Mouse (Mus musculus) hindlimb bud, embryonic 11.5 days (tissue): ENCODE measurements around the gene Rimbp2.
"Not testable (repeated sequence)": the region's sequence is repeated elsewhere in the genome, so short reads cannot be mapped to it uniquely, and the experiment has no call there.

Experiments used
- DNase-seq: peaks from one replicate; pipeline ENCODE4 v3.0.0-alpha.2; 2012; ENCODE audit warnings: low read depth, low spot score; ENCODE audit errors: extremely low spot score

The Rimbp2 gene

DNA sequence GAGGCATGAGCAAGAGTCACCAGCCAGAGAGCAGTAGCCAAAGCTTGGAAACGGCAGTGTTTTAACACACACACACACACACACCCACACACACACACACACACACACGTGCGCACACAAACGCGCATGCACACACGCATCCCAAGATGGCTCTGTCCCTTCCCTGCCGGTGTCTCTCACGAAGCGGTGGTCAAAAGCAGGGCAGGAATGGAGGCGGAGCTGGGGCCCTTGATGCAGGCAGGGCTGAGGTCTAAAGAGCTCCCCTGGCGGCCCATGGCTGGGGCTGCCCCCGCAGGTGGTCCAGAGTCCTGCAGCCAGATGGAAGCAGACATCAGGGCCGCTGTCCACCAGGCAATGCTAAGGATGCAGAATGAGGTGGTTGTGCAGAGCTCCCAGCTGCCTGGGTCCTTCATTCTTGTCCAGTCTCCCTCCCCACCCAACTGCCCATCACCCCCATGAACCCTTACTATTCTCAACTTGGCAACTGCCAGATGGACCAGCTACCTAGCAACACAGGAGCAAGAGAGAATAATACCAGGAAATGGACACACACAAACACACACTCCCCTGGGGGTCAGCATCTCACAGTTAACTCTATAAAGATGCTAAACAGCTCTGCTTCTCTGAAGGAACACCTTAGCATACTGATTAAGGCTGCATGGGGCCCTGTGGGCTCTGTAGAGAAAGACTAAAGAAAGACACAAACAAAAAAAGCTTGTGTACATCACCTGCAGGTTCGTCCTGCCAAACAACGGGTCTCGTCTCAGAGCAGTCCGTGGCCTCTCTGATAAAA, at the start of gene Rimbp2:
Rimbp2 (minus strand) TSS at position 209 of the 793 bp plus-strand sequence.
- no peak for DNase-seq

DNA sequence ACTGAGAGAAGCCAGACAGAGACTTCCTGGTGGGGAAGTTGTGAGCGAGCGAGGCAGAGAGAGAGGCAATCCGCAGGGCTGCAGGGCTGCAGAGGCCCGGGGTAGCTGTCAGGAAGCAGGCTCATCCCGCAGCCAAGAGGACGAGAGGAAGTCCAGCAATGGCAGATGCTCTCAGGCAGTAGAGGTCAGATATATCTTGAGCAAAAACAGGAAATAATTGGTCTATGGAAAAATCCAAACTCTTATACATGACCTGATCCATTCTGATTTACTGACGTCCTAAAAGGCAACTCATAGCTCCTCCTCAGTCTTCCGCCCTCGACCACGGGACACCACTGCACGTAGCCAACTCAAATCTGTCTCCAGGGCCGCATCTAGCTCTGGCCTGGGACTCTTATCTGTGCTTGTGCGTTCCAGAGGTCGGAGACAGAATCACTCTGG, 49.3 kb upstream of the Rimbp2 start:
- DNase-seq: no peak

DNA sequence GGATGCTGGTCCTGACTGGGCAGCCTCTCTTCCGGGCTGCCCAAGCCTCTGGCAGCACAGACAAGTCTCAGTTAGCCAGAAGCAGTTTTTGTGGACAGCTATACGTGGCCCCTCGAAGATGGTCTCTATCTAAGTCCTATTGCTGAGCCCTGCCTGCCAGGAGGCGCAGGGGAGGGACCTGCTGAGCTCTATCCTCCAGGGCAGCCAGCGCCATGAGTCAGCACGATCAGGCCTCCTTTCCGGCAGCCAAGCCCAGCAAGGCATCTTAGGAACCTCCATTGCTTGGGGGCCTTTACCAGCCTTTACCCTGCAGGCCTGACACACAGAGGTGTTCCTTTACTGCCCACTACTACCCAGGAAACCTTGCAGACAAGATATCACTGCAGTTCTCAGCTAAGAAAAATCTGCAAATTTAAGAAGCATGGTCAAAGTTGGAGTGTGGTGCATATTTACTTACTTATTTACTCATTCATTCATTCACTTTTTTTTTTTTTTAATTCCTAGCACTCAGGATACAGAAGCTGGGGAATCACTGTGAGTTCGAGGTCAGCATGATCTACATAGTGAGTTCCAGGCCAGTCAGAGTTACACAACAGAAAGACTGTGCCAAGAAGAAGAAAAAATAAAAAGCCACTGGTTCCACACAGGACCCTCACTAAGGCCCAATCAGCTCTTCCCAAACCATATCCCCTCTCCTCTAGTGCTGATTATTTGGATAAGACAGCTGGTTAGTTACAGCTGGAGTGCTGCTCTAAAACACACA, 47.6 kb upstream of the Rimbp2 start:
- DNase-seq: no peak

DNA sequence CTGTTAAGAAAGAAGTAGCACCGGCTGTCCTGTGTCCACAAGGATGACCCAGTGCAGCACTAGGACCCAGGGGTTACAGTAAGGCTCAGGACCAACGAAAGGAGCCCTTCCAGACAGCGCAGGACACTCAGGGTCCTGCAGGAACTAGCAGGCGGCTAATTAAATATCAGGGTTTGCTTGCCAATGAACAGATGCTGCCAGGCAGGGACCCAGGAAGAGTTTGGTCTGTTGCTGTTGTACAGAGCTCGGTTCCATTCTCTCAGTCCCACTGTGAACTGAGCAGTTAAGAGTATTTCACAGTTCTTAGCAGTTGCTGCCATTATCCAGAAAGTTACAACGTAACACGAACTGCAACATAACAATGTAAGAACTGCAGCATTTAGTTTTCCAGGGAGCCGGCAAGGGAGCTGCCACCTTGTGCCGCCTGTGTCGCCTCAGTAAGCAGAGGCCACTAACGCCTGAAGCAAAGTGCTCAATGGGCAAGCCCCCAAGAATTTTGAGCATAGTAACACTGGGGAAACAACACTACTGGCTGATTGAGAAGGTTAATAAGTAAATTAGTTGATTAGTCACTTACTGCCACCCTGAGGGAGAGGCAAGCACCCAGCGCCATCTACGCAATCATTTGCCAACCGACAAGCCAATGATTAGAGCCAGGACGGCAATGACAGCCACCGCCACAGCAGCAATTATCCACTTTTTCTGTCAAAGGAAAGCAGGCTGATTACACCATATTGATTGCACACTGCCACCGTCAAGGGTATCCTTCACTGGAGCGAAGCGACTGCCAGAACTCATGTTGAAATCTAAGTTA, 34.1 kb upstream of the Rimbp2 start:
- DNase-seq: no peak

DNA sequence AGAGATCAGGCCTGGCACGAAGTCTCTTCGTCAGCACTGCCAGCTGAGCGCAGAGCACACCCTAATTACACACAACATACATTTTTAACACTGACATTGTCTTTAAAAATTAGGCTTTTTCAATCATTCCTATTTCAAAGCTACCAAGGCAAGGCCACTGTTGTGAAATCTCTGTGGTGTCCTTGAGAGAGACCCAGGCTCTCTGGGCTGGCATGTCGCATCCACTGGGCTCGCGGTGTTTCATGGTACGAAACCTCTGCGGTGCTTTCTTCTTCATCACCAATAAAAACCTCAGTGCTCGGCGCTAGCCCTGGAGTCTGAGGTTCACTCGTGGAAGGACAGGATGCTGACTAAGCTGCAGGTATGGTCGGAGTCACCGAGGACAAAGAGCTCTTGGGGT, 32.7 kb upstream of the Rimbp2 start:
- DNase-seq: no peak

DNA sequence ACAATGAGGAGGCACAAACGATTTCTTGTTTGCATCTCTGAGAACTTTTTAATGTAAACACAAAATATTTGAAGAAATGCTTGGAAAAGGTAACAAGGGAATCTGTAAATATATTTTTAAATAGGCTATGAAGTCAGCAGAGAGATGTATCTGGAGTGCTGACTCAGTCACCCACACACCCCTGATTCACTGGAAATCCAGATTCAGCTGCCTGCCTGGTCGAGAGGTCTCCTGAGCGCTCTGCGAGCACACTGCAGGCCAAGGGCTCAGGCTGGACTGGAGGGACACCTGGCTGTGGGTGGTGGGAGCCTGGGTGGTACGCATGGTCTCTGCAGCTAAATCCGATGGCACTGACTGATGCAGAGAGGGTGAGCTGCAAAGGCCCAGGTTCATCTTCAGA, 31.2 kb upstream of the Rimbp2 start:
- DNase-seq: no peak

DNA sequence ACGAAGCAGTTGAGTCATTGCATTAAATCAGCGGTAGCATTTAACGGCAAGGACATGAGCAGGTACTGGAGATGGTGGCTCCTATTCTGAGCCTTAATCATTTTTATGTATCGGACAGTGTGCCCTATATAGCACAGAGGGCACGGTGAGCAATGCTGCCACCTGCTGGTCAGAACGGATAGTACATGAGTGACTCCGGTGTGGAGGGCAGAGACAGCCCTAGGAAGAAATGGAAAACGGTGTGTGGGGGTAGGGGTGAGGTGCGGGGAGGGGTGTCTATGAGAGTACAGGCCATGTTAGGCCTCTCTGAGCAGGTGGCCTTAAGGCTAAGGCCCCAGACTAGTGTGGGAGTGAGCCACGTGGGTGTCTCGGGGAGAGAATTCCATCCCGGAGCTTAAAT, 28.3 kb upstream of the Rimbp2 start:
- peak; percentile 50 for DNase-seq

DNA sequence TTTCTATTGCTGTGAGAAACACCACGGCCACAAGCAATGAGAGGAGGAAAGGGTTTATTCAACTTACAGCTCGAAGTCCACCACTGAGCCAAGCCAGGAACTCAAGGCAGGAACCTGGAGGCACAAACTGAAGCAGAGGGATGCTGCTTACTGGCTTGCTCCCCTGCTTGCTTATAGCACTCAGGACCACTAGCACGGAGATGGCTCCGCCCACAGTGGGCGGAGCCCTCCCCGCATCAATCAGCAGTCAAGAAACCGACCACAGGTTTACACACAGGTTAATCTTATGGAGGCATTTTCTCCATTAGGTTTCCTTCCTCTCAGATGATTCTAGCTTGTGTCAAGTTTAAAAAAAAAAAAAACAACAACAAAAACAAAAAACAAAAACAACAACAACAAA, 27.6 kb upstream of the Rimbp2 start:
- DNase-seq: no peak

DNA sequence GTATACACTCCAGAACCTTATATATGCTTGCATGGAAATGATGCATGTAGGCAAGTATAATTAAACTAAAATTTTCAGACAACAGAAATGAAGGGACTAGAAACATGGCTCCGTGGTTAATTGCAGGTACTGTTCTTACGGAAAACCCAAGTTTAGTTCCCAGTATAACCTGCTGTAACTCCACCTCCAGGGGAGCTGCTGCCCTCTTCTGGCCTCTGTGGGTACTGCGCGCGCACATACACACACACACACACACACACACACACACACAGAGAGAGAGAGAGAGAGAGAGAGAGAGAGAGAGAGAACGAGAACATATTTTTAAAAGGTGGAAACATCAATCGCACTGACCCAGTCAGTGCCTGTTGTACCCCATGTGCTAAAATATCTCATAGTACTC, 25.7 kb upstream of the Rimbp2 start:
- no peak for DNase-seq

DNA sequence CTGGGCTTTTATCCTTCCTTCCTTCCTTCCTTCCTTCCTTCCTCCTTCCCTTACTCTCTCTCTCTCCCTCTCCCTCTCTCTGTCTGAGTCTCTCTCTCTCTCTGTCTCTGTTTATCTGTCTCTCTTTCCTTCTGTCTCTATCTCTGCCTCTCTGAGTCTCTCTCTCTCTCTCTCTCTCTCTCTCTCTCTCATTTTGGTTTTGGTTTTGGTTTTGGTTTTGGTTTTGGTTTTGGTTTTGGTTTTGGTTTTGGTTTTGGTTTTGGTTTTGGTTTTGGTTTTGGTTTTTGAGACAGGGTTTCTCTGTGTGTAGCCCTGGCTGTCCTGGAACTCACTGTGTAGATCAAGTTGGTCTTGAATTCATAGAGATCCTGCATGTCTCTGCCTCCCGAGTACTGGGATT, 24.2 kb upstream of the Rimbp2 start:
- DNase-seq: not testable (repeated sequence)

DNA sequence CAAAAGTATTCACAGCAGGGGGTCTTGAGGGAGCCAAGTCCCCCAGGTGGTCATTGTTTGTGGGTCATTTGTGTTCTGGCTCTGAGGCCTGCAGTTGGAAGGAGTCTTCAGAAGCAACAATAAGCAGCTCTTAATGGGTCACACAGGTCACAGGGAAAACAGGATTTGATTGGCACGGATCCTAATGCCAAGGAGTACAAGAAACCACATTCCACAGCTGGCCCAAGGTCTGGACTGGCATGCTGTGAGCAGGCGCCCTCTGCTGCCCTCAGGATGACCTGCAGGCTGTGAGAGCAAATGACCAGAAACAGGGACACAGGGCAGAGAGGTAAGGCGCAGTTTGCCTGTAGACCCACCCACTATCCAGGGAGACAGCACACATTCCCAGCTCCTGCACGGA, 23.0 kb upstream of the Rimbp2 start:
- no peak for DNase-seq

DNA sequence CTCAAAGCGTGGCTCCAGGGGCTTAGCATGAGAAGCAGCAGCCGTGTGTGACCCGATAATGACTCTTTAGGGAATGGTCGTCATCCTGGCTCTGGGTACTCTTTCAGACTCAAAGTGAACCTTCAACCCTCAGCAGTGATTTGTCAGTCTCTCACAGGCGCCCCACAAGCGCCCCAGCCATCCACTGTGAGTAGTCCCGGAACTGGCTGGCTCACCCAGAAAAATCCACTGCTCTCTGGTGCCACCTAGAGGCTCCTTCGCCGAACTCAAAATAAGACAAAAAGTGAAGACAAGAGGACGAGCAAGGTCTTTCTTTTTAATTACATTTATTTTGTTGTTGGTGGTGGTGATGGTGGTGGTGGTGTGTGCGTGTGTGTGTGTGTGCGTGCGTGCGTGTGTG, 18.0 kb upstream of the Rimbp2 start:
- no peak for DNase-seq

DNA sequence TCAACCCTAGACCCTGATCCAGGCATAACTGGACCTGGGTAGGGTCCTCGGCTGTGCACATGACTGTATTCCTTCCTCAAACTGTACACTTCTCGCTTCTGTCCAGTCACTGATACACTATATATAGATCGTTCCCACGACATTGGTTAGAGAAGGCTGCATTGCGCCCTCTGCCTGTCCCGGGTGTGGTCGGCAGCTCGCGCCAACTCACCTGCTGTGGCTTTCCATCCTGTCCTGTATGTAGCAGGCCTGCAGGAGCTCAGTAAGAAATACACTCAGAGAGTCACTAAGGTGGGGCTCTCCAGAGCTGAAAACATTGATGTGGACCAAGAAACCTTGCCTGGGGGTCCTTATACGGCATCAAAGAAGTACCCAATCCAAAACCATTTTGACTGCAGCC, 17.6 kb upstream of the Rimbp2 start:
- DNase-seq: no peak

DNA sequence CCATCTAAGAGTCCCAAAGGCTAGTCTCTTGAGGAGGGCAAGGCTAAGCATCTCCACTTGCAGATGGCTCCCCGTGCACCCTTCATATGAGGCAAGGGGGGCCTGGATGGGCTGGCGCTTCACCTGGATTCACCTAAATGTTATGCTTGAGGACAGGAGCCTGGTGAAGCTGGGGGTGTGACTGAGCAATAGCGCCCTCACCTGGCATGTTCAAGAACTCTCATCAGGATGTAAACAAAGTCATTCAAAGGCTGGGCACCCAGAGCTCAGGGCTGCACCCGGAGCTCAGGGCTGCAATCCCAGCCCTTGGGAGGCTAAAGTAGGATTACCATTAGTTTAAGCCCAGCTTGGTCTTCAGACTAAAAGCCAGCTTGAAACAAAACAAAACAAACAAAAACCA, 11.1 kb upstream of the Rimbp2 start:
- no peak for DNase-seq

DNA sequence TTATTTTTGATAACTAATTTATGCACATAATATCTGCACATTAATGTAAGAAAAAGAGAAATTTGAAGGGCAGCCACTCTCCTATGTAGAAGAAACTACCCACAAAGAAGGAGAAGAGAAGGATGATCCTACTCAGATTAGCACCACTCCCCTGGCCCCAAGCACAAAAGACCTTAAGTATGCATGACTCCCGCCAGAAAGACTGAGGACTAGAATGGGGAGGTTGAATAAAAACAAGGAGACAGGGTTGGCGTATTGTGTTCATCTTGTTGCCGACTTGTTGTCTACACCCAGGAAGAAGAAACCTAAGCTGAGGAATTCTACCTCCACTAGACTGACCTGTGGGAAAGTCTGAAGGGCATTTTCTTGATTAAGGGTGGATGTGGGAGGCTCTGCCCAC, 5.6 kb upstream of the Rimbp2 start:
- DNase-seq: no peak

DNA sequence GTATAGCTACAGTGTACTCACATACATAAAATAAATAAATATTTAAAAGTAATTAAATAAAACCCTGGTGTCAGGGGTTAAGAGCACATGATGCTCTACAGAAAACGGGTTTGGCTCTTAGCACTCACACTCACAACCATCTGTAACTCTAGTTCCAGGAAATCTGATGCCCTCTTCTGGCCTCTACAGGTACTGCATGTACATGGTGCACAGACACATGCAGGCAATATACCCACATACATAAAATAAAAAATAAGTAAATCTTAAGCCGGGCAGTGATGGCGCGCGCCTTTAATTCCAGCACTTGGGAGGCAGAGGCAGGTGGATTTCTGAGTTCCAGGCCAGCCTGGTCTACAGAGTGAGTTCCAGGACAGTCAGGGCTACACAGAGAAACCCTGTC, 1.1 kb upstream of the Rimbp2 start:
- not testable (repeated sequence) for DNase-seq

DNA sequence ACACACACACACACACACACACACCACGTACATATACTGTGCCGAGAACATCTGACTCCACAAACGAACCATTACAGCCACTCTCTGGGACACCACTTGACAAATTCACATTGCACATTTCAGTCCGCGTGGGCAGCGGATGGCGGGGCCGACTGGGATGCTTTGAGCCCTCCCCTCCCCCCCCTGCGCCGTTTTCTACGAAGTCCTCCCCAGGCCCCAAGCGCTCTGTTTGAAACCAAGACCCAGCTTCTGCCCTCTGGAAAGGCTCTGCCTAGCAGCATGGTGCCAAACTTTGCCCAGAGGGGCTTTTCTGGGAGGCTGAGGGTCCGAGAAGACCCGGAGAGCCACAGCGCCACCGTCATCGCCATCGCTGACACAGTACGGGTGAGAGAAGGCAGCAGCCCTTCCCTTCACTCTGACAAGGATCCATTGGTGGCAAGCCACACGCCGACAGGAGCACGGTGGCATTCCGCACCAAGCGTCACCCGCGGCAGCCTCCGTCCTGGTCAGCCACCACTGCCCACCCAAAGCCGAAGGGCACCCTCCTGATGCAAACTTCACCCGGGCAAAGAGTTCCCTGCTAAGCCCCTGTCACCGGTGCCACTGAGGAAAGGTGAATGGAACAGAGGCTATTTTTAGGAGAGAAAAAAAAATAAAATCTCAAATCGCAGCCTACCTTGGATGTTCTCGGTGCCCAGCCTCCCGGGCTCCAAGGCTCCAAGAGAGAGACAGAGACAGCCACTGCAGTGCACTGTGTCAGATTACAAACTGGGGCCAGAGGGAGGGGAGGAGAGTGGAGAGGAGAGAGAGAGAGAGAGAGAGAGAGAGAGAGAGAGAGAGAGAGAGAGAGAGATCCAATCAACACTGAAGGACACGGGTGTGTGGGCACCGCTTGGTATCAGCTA, 743 bp downstream of the Rimbp2 start:
- no peak for DNase-seq

DNA sequence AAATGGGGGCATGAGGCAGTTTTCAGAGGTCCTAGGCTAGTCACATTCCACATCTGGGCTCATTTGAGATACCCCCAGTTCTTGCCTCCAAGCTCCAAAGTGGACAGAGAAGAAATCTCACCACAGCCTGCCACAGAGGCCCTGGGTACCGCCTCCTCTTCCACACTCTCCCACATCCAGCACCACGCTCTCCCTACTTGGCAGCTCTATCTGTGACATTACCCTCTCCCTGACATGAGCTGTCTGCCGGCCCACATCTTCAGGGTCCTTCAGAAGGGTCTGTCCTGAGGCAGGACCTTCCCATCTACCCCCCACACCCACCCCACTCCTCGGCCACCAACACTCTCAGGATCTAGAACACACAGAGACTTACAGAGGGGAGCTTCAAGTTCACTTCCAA, 1.8 kb downstream of the Rimbp2 start:
- DNase-seq: no peak

DNA sequence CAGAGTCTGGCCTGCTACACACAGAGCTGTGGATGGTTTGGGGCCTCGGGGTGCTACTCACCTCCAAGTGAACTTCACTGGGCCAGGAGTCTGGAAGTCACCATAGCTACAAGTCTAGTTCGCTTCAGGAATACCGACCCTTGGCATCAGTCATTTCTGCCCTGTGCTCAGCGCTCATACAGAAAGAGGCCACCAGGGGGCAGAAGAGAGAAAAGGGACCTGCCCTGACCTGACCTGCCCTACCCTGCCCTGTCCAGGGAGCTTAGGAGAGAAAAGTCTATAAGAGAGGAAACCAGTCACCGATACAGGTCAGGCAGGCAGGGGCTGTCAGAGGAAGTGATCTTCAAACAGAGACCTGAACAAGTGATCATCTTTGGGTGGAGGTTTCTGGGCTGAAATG, 6.2 kb downstream of the Rimbp2 start:
- DNase-seq: no peak

DNA sequence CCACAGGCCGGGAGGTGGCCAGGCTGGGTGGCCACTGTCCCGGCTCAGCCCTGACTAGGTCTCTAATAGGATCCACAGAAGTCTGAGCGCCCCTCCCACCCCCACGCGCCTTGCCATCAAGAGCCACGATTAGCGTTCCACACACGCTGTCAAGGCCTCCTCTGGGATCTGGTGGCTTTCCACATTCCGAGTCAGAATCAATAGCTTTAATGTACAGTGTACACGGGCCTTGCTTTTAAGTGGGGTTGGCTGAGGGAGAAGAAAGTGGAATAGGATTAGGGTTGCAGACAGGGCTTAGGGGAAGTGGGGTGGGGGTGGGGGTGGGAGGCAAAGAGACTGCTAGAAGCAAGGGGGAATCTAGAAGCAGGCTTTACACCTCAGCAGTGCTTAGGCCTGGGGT, 12.8 kb downstream of the Rimbp2 start:
- no peak for DNase-seq
